Mouse (Mus musculus) limb, embryonic 11.5 days (tissue): ENCODE results near the gene Cby3. TPM values are rescaled to one million over a fixed set of nuclear protein-coding genes. Genes with fewer than 3 reads are reported as not detected.

ENCODE experiments used
- ATAC-seq: fragments of 200-750 bp; cut with Nextera tagmentation; 2 replicates; pipeline ENCODE4 v1.8.0; 2017; ENCODE audit warnings: low read depth; ENCODE audit not compliant: insufficient number of reproducible peaks, low FRiP score, low TSS enrichment
- DNase-seq: peaks from one replicate; pipeline ENCODE4 v3.0.0-alpha.2; 2015; ENCODE audit warnings: low spot score
- H3K27ac ChIP-seq: fragments of 300-500 bp; sonication (generic); replicated peaks from 2 replicates; pipeline ENCODE4 v1.5.1; 2014; ENCODE audit warnings: low read depth, mild to moderate bottlenecking, low read length
- H3K27me3 ChIP-seq: fragments of 300-500 bp; sonication (generic); 2 replicates; pipeline ENCODE4 v1.6.1; 2014; ENCODE audit warnings: mild to moderate bottlenecking, low read length, mixed read lengths; ENCODE audit not compliant: control insufficient read depth, insufficient read depth
- H3K36me3 ChIP-seq: fragments of 300-500 bp; sonication (generic); 2 replicates; pipeline ENCODE4 v1.6.1; 2014; ENCODE audit warnings: mild to moderate bottlenecking, low read length, moderate library complexity, mixed read lengths; ENCODE audit not compliant: control insufficient read depth, insufficient read depth
- H3K4me1 ChIP-seq: fragments of 300-500 bp; sonication (generic); 2 replicates; pipeline ENCODE4 v1.6.1; 2014; ENCODE audit warnings: low read length, mixed read lengths; ENCODE audit not compliant: control insufficient read depth, insufficient read depth
- H3K4me2 ChIP-seq: fragments of 300-500 bp; sonication (generic); 2 replicates; pipeline ENCODE4 v1.6.1; 2014; ENCODE audit warnings: low read depth, mild to moderate bottlenecking, moderate library complexity; ENCODE audit not compliant: severe bottlenecking
- H3K4me3 ChIP-seq: fragments of 300-500 bp; sonication (generic); 2 replicates; pipeline ENCODE4 v1.5.1; 2014; ENCODE audit warnings: low read depth, low read length
- H3K9ac ChIP-seq: fragments of 300-500 bp; sonication (generic); 2 replicates; pipeline ENCODE4 v1.6.1; 2014; ENCODE audit warnings: mild to moderate bottlenecking, low read length
- H3K9me3 ChIP-seq: fragments of 300-500 bp; sonication (generic); 2 replicates; pipeline ENCODE4 v1.6.1; 2016; ENCODE audit warnings: low read length; ENCODE audit not compliant: control insufficient read depth
- WGBS: fragments of 180-500 bp; shearing (Covaris S2); extraction: QIAGEN DNeasy Blood & Tissue Kit; methylation state at CpG from one replicate; pipeline ENCODE4 v1.1.7; 2014; 5-methylcytosine and 5-hydroxymethylcytosine counted together
- polyA plus RNA-seq: library from polyadenylated mRNA; unstranded; fragments of >200 nt; fragmentation: Nextera tagmentation; extraction: Ambion mirVana; gene quantifications from 2 replicates; pipeline ENCODE4 v1.2.1, GENCODE M21; 2014

The Cby3 gene
- polyA plus RNA-seq, 1 experiment from 2014 or later: not detected

DNA sequence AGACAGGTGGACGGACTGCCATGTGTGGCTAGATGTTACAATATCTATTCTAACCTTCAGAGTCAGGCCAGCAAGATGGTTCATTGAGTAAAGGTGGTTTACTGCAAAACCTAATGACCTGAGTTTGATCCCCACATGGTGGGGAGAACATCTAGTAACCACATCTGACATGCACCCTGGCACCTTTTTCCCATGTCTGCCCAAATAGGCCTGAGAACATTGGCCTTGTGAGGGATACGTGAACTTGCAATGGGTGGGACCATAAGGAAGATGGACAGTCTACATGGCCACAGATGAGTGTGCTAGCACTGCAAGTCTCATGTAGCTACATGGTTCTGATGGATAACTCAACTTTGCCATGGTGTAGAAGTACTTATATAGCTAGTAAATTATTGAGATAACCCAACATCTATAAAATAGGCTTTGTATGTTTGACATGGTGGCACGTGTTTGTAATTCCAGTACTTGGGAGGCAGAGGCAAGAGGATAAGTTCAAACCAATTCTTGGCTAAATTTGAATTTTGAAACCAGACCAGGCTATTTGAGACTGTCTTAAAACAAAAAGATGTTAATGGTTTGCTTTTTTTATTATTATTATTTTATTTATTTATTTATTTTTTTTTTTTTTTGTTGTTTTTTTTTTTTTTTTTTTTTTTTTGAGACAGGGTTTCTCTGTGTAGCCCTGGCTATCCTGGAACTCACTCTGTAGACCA lies 34.1 kb downstream of the Cby3 start:
- no peak overlapping the region for H3K9ac ChIP-seq
- H3K36me3 ChIP-seq: peaks cover 13% of the 10 kb centered on the region
- ATAC-seq: no peak
- H3K4me3 ChIP-seq: no peak overlapping the region
- H3K4me1 ChIP-seq: no peaks in the 10 kb centered on the region
- H3K27me3 ChIP-seq: no peaks in the 10 kb centered on the region
- no peaks in the 10 kb centered on the region for H3K9me3 ChIP-seq
- no peak for DNase-seq
- H3K4me2 ChIP-seq: no peak overlapping the region
- 97% methylated on average over 3 of the region's 3 CpGs for WGBS
- no peak overlapping the region for H3K27ac ChIP-seq

DNA sequence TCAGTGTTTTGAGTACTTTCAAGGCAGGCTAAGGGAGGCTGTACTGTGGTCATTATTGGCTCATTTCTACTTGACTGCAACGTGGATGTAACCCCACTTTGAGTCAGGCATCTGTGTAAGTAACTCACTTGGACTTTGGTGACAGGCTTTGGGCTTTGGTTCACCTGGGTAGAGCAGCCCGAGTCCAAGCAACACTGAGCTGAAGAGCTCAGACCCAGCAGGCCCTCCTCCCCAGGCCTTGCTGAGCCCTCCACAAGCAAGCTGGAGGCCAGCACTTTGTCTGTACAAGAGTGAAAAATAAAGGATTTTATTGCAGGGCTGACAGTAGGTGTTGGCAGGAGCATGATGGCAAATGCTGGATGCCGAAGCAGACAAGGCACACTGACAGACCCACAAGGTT lies 34.7 kb downstream of the Cby3 start:
- ATAC-seq: no peak
- Histone ChIP-seq H3K27ac (no peak overlapping the region), H3K4me2 (no peak overlapping the region), H3K4me3 (no peak overlapping the region), H3K36me3 (peaks cover 13% of the 10 kb centered on the region), H3K27me3 (no peaks in the 10 kb centered on the region), H3K4me1 (no peaks in the 10 kb centered on the region), H3K9ac (no peak overlapping the region), H3K9me3 (no peaks in the 10 kb centered on the region)
- WGBS: 82% methylated on average over 3 of the region's 3 CpGs
- no peak for DNase-seq

DNA sequence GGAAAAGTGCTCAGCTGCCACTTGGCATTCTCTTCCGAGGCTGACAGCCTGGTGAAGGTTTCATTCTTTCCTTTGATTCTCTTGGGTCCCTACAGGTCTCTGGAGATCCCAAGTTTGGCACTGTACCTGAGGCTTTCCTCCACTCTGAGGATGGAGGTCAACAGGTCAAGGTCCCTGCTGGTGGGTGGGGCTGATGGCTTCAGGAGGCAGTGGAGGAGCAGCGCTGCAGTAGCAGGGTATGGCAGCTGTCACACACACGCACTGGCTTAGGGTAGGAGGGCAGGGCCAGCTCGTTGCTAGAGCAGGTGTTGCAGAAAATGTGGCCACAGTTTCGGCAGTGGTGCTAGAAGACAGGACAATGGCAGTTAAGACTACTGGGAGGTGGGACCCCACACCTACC lies 35.4 kb downstream of the Cby3 start:
- Histone ChIP-seq H3K27me3 (no peaks in the 10 kb centered on the region), H3K27ac (no peak overlapping the region), H3K4me2 (no peak overlapping the region), H3K9ac (no peak overlapping the region), H3K4me3 (no peak overlapping the region), H3K36me3 (peaks cover 10% of the 10 kb centered on the region), H3K4me1 (no peaks in the 10 kb centered on the region), H3K9me3 (no peaks in the 10 kb centered on the region)
- ATAC-seq: no peak
- DNase-seq: no peak
- 71% methylated on average over 5 of the region's 5 CpGs for WGBS

DNA sequence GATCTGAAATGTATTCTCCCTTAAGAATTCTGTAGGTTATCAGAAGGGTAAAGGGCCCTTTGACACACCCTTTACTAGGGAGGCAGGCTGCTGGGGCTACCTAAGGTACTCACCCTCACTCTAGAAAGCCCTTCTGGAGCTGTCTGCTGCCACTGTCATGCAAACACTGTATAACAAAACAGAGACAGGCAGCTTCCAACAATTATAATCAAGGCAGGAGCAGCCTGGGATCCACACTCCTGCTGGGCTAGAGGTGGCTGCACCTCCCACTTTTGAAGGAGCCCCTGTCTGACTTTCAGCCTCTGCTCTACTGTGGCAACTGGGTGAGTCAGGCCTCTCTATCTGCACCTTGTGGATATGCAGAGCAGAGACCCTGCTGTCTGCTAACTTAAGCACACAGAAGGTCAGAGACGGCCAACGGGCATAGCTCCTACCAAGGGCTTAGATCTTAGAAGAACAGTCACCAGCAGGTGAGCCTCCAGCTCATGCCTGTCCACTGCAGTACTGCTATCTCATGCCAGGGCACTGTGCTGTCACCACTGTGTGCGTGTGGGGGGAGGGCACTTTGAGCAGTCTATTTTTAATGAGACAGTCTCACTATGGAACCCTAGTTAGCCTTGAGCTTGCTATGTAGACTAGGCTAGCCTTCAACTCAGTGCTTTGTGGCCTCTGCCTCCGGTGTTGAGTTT lies 37.2 kb downstream of the Cby3 start:
- Histone ChIP-seq H3K9me3 (no peaks in the 10 kb centered on the region), H3K9ac (no peak overlapping the region), H3K27me3 (no peaks in the 10 kb centered on the region), H3K4me3 (no peak overlapping the region), H3K4me1 (no peaks in the 10 kb centered on the region), H3K36me3 (peaks cover 10% of the 10 kb centered on the region), H3K27ac (no peak overlapping the region), H3K4me2 (no peak overlapping the region)
- ATAC-seq (no peak), DNase-seq (no peak)
- WGBS: 89% methylated on average over 4 of the region's 4 CpGs

DNA sequence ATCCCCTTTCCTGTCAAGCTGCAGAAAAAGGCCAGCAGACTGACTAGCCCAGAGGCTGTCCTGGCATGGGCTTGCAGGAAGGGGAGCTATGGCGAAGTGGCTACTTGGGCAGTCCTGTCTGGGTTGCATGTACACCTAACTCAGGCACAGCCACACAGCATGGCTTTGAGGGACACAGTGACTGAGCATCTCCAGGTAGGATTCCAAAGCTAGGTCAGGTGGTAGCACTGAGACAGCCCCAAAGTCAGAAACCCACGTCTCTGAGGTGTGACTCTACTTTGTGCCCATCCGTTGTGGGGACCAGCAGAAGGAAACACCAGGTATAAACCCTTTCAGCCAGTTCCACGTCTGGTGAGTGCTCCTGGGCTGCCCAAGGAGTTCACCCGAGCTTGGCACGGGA lies 39.0 kb downstream of the Cby3 start:
- H3K27ac ChIP-seq: no peak overlapping the region
- no peaks in the 10 kb centered on the region for H3K4me1 ChIP-seq
- no peaks in the 10 kb centered on the region for H3K9me3 ChIP-seq
- H3K4me2 ChIP-seq: no peak overlapping the region
- H3K27me3 ChIP-seq: no peaks in the 10 kb centered on the region
- ATAC-seq (no peak), DNase-seq (no peak)
- peaks cover 5% of the 10 kb centered on the region for H3K36me3 ChIP-seq
- no peak overlapping the region for H3K9ac ChIP-seq
- H3K4me3 ChIP-seq: no peak overlapping the region
- WGBS: 87% methylated on average over 6 of the region's 6 CpGs

DNA sequence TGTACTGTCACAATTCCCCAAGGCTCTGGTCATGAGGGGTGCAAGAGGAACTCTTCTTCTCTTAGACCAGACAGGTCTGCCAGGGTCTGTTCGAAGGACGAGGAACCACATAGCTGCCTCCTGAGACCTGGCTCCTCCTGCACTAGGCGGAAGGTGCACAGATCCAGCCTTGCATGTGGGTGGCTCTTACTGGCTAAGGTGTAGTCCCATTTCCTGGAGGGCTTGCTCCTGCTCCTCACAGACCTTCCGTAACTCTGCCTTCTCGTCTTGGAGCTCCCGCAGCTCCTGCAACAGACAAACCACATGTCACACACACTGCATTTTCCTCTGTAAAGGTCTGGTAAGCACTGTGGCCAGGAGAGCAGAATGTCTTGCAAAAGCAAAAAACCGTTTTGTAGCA lies 40.5 kb downstream of the Cby3 start:
- Histone ChIP-seq H3K9ac (no peak overlapping the region), H3K27ac (no peak overlapping the region), H3K4me1 (no peaks in the 10 kb centered on the region), H3K4me3 (no peak overlapping the region), H3K27me3 (no peaks in the 10 kb centered on the region), H3K4me2 (no peak overlapping the region), H3K9me3 (no peaks in the 10 kb centered on the region), H3K36me3 (peaks cover 3% of the 10 kb centered on the region; the same call in 1 of the 2 replicates)
- ATAC-seq: no peak
- WGBS: 95% methylated on average over 7 of the region's 7 CpGs
- DNase-seq: no peak

DNA sequence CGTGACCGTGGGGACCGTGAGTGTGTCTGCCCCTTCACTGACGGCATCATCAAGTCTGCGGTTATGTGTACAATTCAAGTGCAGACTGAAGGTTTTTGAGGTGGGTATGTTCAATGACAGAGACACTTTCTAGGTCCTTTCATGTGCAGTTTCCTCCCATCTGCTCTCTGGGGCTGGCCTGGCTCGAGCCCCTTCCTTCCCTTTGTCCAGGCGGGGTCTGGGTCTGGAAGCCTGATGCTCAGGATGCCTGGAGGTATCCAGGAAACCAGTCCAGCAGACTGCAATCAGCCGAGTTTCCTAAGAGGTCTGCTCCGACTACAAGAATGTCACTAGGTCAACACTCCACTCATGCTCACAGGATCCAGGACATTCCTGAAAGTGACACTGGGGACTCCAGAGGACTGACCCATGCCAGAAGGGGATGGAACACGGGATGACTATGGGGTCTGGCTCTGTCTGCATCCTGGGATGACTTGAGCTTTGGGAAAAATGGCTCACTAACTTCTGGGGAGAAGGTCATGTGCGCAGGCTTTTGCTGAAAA lies 42.6 kb downstream of the Cby3 start:
- no peaks in the 10 kb centered on the region for H3K27me3 ChIP-seq
- H3K4me1 ChIP-seq: no peaks in the 10 kb centered on the region
- no peak overlapping the region for H3K4me3 ChIP-seq
- ATAC-seq: no peak
- no peak overlapping the region for H3K9ac ChIP-seq
- H3K36me3 ChIP-seq: peaks cover 7% of the 10 kb centered on the region
- no peak overlapping the region for H3K27ac ChIP-seq
- 88% methylated on average over 11 of the region's 11 CpGs for WGBS
- no peak for DNase-seq
- no peaks in the 10 kb centered on the region for H3K9me3 ChIP-seq
- no peak overlapping the region for H3K4me2 ChIP-seq

DNA sequence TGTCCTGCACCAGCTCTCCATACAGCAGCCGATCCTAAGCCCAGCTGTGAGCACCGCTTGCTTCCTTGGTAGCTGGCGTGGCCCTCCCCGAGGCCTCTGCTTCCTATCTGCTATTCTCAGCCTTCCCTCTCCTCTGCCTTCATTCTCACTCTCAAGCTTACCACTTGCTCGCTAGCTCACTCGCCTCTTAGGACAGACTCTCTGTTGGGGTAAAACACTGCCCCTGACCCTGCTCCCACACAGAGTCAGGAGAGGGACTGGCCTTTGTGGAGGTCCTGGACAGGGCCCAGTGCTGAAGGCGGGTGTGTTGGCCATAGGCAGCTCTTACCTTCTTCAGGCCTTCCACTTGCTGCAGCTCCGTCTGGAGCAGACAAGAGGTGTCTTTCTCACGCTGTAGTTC lies 43.1 kb downstream of the Cby3 start:
- Histone ChIP-seq H3K27ac (no peak overlapping the region), H3K4me3 (no peak overlapping the region), H3K4me1 (no peaks in the 10 kb centered on the region), H3K36me3 (peaks cover 10% of the 10 kb centered on the region), H3K27me3 (no peaks in the 10 kb centered on the region), H3K9me3 (no peaks in the 10 kb centered on the region), H3K4me2 (no peak overlapping the region), H3K9ac (no peak overlapping the region)
- no peak for ATAC-seq
- DNase-seq: no peak
- 85% methylated on average over 9 of the region's 9 CpGs for WGBS
